Mouse (Mus musculus): ENCODE measurements around the gene Olfr1218. TPM values are rescaled to one million over a fixed set of nuclear protein-coding genes. Genes with fewer than 3 reads are reported as not detected.

The Olfr1218 gene
- not detected for total RNA-seq (2023)

DNA sequence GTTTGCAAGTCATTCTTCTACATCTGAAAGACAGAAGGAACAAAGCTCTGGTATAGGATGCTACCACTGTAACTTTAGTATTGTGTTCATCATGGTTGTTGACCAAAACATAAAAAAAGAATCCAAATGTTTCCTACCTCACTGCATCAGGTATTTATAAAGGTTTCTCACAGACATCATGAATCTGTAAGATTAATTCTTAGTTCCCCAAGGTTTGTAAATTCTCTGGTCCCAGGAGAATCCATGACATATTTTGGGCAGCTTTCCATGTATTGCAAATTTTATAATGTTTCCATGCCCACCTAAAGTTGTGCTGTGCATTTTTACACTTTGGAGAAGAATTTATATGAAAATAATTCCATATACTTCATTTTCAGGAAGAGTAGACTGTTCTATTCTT, at the start of gene Olfr1218:
Olfr1218 (minus strand) TSS at position 101 of the 400 bp plus-strand sequence.

DNA sequence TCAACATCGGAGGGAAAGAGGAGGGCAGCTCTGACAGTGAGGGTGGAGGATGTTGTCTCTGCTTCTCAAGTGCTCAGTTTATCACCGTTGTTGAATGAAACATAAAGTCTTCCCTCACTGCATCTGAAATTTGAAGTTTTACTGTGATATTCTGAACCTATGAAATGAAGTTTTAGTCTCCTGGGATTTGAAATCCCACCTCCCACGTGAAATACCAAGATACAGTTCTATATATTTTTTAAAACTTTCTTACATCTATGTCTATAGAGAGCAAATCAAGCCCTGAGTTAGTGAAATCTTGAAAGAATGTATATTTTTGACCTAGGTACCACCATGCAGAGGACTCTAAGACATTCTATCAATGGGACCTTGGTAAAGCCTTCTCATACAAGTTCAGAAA, 45.7 kb upstream of the Olfr1218 start, which contains the start of gene Olfr1220:
Olfr1220 (minus strand) TSS at position 101 of the 400 bp plus-strand sequence.

DNA sequence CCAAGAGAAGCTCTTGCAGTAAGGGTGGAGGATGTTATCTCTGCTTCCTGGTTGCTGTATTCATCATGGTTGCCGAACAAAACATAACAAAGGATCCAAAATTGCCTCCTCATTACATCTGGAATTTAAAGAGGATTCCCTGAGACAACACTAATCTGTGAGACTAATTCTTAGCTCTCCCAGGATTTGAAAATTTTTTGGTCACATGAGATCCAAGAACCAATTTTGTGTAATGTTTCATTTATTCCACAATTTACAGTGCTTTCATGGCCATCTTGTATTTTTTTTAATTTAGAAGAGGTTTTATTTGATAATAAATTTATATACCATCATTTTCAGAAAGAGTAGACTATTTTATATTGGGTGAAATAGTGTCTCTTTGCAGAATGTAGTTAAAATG, 22.4 kb upstream of the Olfr1218 start, which contains the start of gene Olfr1219:
Olfr1219 (minus strand) TSS at position 101 of the 400 bp plus-strand sequence.

DNA sequence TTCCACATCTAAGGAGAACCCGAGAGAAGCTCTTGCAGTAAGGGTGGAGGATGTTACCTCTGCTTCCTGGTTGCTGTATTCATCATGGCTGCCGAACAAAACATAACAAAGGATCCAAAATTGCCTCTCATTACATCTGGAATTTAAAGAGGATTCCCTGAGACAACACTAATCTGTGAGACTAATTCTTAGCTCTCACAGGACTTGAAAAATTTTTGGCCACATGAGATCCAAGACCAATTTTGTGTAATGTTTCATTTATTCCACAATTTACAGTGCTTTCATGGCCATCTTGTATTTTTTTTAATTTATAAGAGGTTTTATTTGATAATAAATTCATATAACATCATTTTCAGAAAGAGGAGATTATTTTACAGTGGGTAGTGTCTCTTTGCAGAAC, 29.0 kb downstream of the Olfr1218 start, which contains the start of gene Olfr1217:
Olfr1217 (minus strand) TSS at position 101 of the 400 bp plus-strand sequence.

DNA sequence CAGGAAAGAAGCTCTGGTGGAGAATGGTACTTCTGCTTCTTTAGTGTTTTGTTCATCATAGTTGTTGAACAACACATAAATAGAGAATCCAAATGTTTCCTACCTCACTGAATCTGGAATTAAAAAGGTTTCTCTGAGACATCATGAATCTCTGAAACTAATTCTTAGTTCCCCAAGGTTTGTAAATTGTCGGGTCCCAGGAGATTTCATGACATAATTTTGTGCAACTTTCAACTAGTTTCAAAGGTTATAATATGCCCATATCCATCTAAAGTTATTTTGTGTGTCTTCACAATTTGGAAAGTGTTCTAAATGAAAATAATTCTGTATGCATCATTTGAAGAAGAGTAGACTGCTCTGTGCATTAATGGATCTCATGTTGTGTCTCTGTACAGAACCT, 42.7 kb downstream of the Olfr1218 start, which contains the start of gene Olfr1216:
Olfr1216 (minus strand) TSS at position 101 of the 400 bp plus-strand sequence.

DNA sequence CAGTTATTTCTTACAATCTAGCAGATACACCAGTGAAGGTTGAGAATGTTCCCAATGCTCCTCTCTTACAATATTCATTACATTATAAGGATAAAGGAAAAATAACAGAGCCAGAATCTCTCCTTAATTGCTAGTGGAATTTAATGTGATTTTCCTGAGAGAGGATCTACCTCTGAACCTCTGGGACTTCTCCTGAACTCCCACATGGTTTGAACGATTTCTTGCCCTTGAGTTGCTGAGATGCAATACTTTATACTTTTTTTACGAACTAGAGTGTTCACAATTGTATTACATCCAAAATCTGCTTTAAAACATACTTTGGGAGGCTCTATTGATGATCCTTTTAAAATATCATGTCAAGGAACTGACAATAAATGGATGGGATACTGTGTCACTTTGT, 54.1 kb downstream of the Olfr1218 start, which contains the start of gene Olfr1215:
Olfr1215 (minus strand) TSS at position 101 of the 400 bp plus-strand sequence.

Other genes starting within 250 kb of the Olfr1218 start
- gene Olfr1202, start 246.7 kb downstream of the Olfr1218 start, total RNA-seq (2023): not detected
- not detected for gene Olfr1205, start 231.4 kb downstream of the Olfr1218 start, total RNA-seq (2023)
- gene Olfr1204, start 211.9 kb downstream of the Olfr1218 start, total RNA-seq (2023): not detected
- gene Olfr1206, start 198.0 kb downstream of the Olfr1218 start, total RNA-seq (2023): not detected
- gene Olfr1208, start 158.9 kb downstream of the Olfr1218 start, total RNA-seq (2023): not detected
- gene Olfr1209, start 146.0 kb downstream of the Olfr1218 start, total RNA-seq (2023): not detected
- not detected for gene Olfr1211, start 123.1 kb downstream of the Olfr1218 start, total RNA-seq (2023)
- not detected for gene Olfr1212, start 107.2 kb downstream of the Olfr1218 start, total RNA-seq (2023)
- not detected for gene Gm13762, start 80.9 kb downstream of the Olfr1218 start, total RNA-seq (2023)
- gene Olfr1214, start 68.5 kb downstream of the Olfr1218 start, total RNA-seq (2023): not detected
- not detected for gene Olfr1215, start 54.2 kb downstream of the Olfr1218 start, total RNA-seq (2023)
- gene Olfr1216, start 42.8 kb downstream of the Olfr1218 start, total RNA-seq (2023): not detected
- gene Olfr1217, start 29.1 kb downstream of the Olfr1218 start, total RNA-seq (2023): not detected
- not detected for gene Olfr1219, start 22.3 kb upstream of the Olfr1218 start, total RNA-seq (2023)
- gene Olfr1220, start 45.6 kb upstream of the Olfr1218 start, total RNA-seq (2023): not detected
- not detected for gene Olfr1221, start 56.1 kb upstream of the Olfr1218 start, total RNA-seq (2023)
- gene Olfr1222, start 71.9 kb upstream of the Olfr1218 start, total RNA-seq (2023): not detected
- gene Olfr1223, start 90.4 kb upstream of the Olfr1218 start, total RNA-seq (2023): not detected
- not detected for gene Olfr1224-ps1, start 102.9 kb upstream of the Olfr1218 start, total RNA-seq (2023)
- gene Olfr1225, start 113.5 kb upstream of the Olfr1218 start, total RNA-seq (2023): not detected
- gene Olfr1226, start 138.9 kb upstream of the Olfr1218 start, total RNA-seq (2023): not detected
- gene Olfr1228, start 192.9 kb upstream of the Olfr1218 start, total RNA-seq (2023): not detected
- gene Olfr1229, start 226.8 kb upstream of the Olfr1218 start, total RNA-seq (2023): not detected
- not detected for gene Olfr1230, start 236.1 kb upstream of the Olfr1218 start, total RNA-seq (2023)
- not detected for gene Olfr1231, start 245.9 kb upstream of the Olfr1218 start, total RNA-seq (2023)